ENCODE assay signal across 34 mouse cellular contexts in the genomic region with DNA sequence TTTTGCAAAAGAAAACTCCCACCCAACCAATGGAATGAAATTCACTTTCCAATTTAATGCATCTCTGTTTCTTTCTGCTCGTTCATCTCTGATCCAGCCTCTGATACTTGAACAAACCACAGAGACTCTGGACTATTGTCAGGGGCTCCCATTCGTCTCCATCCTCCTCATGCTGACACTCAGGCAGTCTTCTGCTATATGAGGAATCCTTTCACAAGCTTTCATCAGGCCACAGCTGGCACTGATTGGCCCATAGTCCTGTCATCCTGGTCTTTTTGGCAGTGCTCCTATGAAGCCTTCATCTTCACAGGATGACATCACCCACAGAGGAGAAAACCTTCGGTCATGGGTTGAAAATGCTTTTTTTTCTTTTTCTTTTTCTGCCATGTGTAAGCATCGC. TPM values are rescaled to one million over a fixed set of nuclear protein-coding genes. Genes with fewer than 3 reads are reported as not detected.
DNase-seq lines count a peak whose midpoint lies in the region; TF ChIP-seq lines count a peak whose summit lies in the region.
"Had no signal": no experiment of that assay in that cellular context is flagged by ENCODE, and none has a peak within 500 bp of the region (broad histone marks: within the 10 kb centered on the region; RNA-seq: fewer than 3 reads in every experiment).

No protein-coding gene starts in this region.

- TF ChIP-seq POLR2A in lung, adult 2 months (IDR thresholded peaks at IDR 0.05; ENCODE audit: borderline replicate concordance, extremely low read depth, low read depth, low read length): no peak

- no peaks in the 10 kb centered on the region for H3K4me1 ChIP-seq in lung, adult 2 months (ENCODE audit: control insufficient read depth, insufficient read depth, low read length)
- H3K4me1 ChIP-seq: forebrain, embryonic 13.5 days; intestine, embryonic 15.5 days had no signal

- DNase-seq in heart, adult 11 months: peak; percentile 59
- DNase-seq in heart, postnatal 4 days: no peak
- DNase-seq in 3134 (ENCODE audit: extremely low read depth, insufficient read length, low spot score) (peak; percentile 12), ES-CJ7 (ENCODE audit: low read depth, low spot score) (peak; percentile 1)
- no peak for DNase-seq in lung, adult 2 months
- no peak for DNase-seq in spleen, adult 12 weeks (ENCODE audit: low spot score)
- DNase-seq: adrenal gland, adult 2 months; adrenal gland, postnatal 14 days; cerebellum, adult 11 months; cerebellum, adult 2 months; cerebellum, postnatal 10 days; cerebellum, postnatal 36 days; embryo, embryonic 11 days; gastrocnemius, postnatal 10 days; gastrocnemius, postnatal 36 days had no signal

- WGBS in lung, adult 2 months: 80% methylated on average over 4 of the region's 4 CpGs

- H3K4me3 ChIP-seq in lung, adult 2 months (replicated peaks; ENCODE audit: extremely low read depth, low read depth, low read length): no peak overlapping the region
- H3K4me3 ChIP-seq: embryonic facial prominence, embryonic 10.5 days; embryonic facial prominence, embryonic 13.5 days; erythroblast, embryonic 14.5 days; forebrain, embryonic 13.5 days; hindbrain, embryonic 10.5 days; hindbrain, embryonic 13.5 days; intestine, embryonic 15.5 days had no signal

- no peak for TF ChIP-seq CTCF in lung, adult 2 months (IDR thresholded peaks at IDR 0.05; ENCODE audit: insufficient read depth, low read length)

RNA-seq across cellular contexts. Expression of a gene that starts 21.0 kb away (rescaled TPM):
- total RNA-seq in heart, postnatal 4 days (2021): not detected
- 1.8 and 2.6 TPM in 2 replicates for polyA plus RNA-seq in lung, adult 2 months (2012; rRNA removed)
- total RNA-seq: gastrocnemius, adult 18-20 months; gastrocnemius, postnatal 36 days had no signal
- polyA plus RNA-seq: cerebellum, adult 2 months; embryonic facial prominence, embryonic 10.5 days; embryonic facial prominence, embryonic 13.5 days; erythroblast, embryonic 14.5 days; forebrain, embryonic 13.5 days; G1E; heart, embryonic 11.5 days; heart, embryonic 14.5 days; heart, postnatal 0 days; hindbrain, embryonic 10.5 days; hindbrain, embryonic 13.5 days had no signal

RNA-seq across cellular contexts. Expression of a gene that starts 45.2 kb away (rescaled TPM):
- not detected for total RNA-seq in heart, postnatal 4 days (2021)
- polyA plus RNA-seq in lung, adult 2 months (2012; rRNA removed): 0.22 TPM in 1 of 2 replicates, not detected in the other
- total RNA-seq: adrenal gland, adult 2 months; adrenal gland, postnatal 14 days; adrenal gland, postnatal 4 days; G1E; gastrocnemius, adult 18-20 months; gastrocnemius, postnatal 10 days; gastrocnemius, postnatal 36 days; granulocyte monocyte progenitor cell, adult 5-6 weeks; heart, adult 8-10 months; heart, postnatal 25 days had no signal
- polyA plus RNA-seq: adrenal gland, adult 2 months; cerebellum, adult 2 months; cortical plate, adult 2 months; embryonic facial prominence, embryonic 10.5 days; embryonic facial prominence, embryonic 13.5 days; erythroblast, embryonic 14.5 days; forebrain, embryonic 13.5 days; forebrain, embryonic 16.5 days; G1E; heart, embryonic 11.5 days; heart, embryonic 14.5 days; heart, postnatal 0 days; hindbrain, embryonic 10.5 days; intestine, embryonic 15.5 days had no signal

RNA-seq across cellular contexts. Expression of a gene that starts 58.1 kb away (rescaled TPM):
- total RNA-seq in heart, postnatal 4 days (2021): not detected
- polyA plus RNA-seq in lung, adult 2 months (2012; rRNA removed): 0.41 TPM in 1 of 2 replicates, not detected in the other
- total RNA-seq: adrenal gland, adult 2 months; adrenal gland, postnatal 14 days; adrenal gland, postnatal 4 days; G1E; gastrocnemius, adult 18-20 months; gastrocnemius, postnatal 10 days; gastrocnemius, postnatal 36 days; granulocyte monocyte progenitor cell, adult 5-6 weeks; heart, adult 8-10 months; heart, postnatal 25 days had no signal
- polyA plus RNA-seq: adrenal gland, adult 2 months; cerebellum, adult 2 months; cortical plate, adult 2 months; embryonic facial prominence, embryonic 10.5 days; embryonic facial prominence, embryonic 13.5 days; erythroblast, embryonic 14.5 days; forebrain, embryonic 13.5 days; forebrain, embryonic 16.5 days; G1E; heart, embryonic 11.5 days; heart, embryonic 14.5 days; heart, postnatal 0 days; hindbrain, embryonic 10.5 days; hindbrain, embryonic 13.5 days; hindbrain, embryonic 16.5 days; intestine, embryonic 15.5 days had no signal

RNA-seq across cellular contexts. Expression of a gene that starts 58.1 kb away (rescaled TPM):
- not detected for total RNA-seq in heart, postnatal 4 days (2021)
- polyA plus RNA-seq in lung, adult 2 months (2012; rRNA removed): 2.4 and 2.7 TPM in 2 replicates
- total RNA-seq: adrenal gland, postnatal 14 days; gastrocnemius, adult 18-20 months; gastrocnemius, postnatal 10 days; gastrocnemius, postnatal 36 days; granulocyte monocyte progenitor cell, adult 5-6 weeks; heart, adult 8-10 months had no signal
- polyA plus RNA-seq: adrenal gland, adult 2 months; cerebellum, adult 2 months; cortical plate, adult 2 months; embryonic facial prominence, embryonic 10.5 days; embryonic facial prominence, embryonic 13.5 days; forebrain, embryonic 13.5 days; forebrain, embryonic 16.5 days; G1E; heart, embryonic 11.5 days; heart, embryonic 14.5 days; heart, postnatal 0 days; hindbrain, embryonic 10.5 days; hindbrain, embryonic 13.5 days; hindbrain, embryonic 16.5 days had no signal

Comparison
In these comparisons a context has a peak if more than half of its experiments do, and no peak if none do; other contexts are left out.
1. DNase-seq: peak in heart, adult 11 months (single experiment), 3134 (single experiment) and ES-CJ7 (single experiment); none in heart, postnatal 4 days (single experiment), lung, adult 2 months (single experiment) and spleen, adult 12 weeks (single experiment).